Mouse (Mus musculus) forebrain, embryonic 16.5 days (tissue): ENCODE results near the gene Vmn1r207-ps. TPM values are rescaled to one million over a fixed set of nuclear protein-coding genes. Genes with fewer than 3 reads are reported as not detected.
"Not testable (repeated sequence)": the region's sequence is repeated elsewhere in the genome, so short reads cannot be mapped to it uniquely, and the experiment has no call there.

ENCODE experiments used
- ATAC-seq: fragments of 200-750 bp; cut with Nextera tagmentation; 2 replicates; pipeline ENCODE4 v1.8.0; 2017; ENCODE audit warnings: mild to moderate bottlenecking, moderate library complexity
- H3K27ac ChIP-seq: fragments of 300-500 bp; sonication (generic); 2 replicates; pipeline ENCODE4 v1.5.1; 2014; ENCODE audit warnings: low read length, control low read depth
- H3K27me3 ChIP-seq: fragments of 300-500 bp; sonication (generic); replicated peaks from 2 replicates; pipeline ENCODE4 v1.6.1; 2014; ENCODE audit warnings: low read length; ENCODE audit not compliant: control insufficient read depth, insufficient read depth
- H3K36me3 ChIP-seq: fragments of 300-500 bp; sonication (generic); 2 replicates; pipeline ENCODE4 v1.6.1; 2014; ENCODE audit not compliant: control insufficient read depth, insufficient read depth
- H3K4me1 ChIP-seq: fragments of 300-500 bp; sonication (generic); replicated peaks from 2 replicates; pipeline ENCODE4 v1.6.1; 2014; ENCODE audit warnings: low read length; ENCODE audit not compliant: control insufficient read depth, insufficient read depth
- H3K4me2 ChIP-seq: fragments of 300-500 bp; sonication (generic); 2 replicates; pipeline ENCODE4 v1.6.1; 2014; ENCODE audit warnings: mild to moderate bottlenecking, low read length, control low read depth
- H3K4me3 ChIP-seq: fragments of 300-500 bp; sonication (generic); replicated peaks from 2 replicates; pipeline ENCODE4 v1.5.1; 2014; ENCODE audit warnings: mild to moderate bottlenecking, low read length, control low read depth
- H3K9ac ChIP-seq: fragments of 300-500 bp; sonication (generic); replicated peaks from 2 replicates; pipeline ENCODE4 v1.6.1; 2014; ENCODE audit warnings: low read depth, low read length, control low read depth
- H3K9me3 ChIP-seq: fragments of 300-500 bp; sonication (generic); 2 replicates; pipeline ENCODE4 v1.6.1; 2016; ENCODE audit warnings: low read length; ENCODE audit not compliant: control insufficient read depth
- WGBS: fragments of 180-500 bp; shearing (Covaris S2); extraction: QIAGEN DNeasy Blood & Tissue Kit; methylation state at CpG from one replicate; pipeline ENCODE4 v1.1.7; 2014; 5-methylcytosine and 5-hydroxymethylcytosine counted together
- polyA plus RNA-seq: library from polyadenylated mRNA; unstranded; fragments of >200 nt; fragmentation: Nextera tagmentation; extraction: Ambion mirVana; gene quantifications from 2 replicates; pipeline ENCODE4 v1.2.1, GENCODE M21; 2015

Vmn1r207-ps gene
- polyA plus RNA-seq: not detected in 2 replicates

DNA sequence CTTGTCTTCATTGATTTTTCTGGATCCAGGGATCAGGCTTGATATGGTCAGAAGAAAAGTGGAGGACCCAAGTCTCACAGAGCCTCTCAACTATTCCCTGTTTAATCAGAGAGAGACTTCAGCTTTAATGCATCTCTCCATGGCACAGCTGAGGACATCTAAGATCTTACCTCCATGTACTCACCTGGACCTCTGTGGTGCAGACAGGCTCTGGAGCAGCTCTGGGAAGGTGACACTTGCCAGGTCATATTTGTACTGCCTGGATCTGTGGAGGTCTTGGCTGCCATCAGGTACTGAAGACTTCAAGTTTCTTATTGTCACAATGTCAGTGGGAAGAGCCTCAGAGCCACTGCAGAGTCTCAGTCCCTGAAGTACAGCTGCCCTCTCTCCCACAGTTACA lies at the start of gene Vmn1r207-ps:
Vmn1r207-ps (minus strand) TSS at position 101 of the 400 bp plus-strand sequence.
- H3K4me3 ChIP-seq, H3K9ac ChIP-seq, H3K4me1 ChIP-seq, H3K9me3 ChIP-seq, H3K27me3 ChIP-seq, H3K36me3 ChIP-seq, H3K4me2 ChIP-seq, H3K27ac ChIP-seq, ATAC-seq: not testable (repeated sequence)

DNA sequence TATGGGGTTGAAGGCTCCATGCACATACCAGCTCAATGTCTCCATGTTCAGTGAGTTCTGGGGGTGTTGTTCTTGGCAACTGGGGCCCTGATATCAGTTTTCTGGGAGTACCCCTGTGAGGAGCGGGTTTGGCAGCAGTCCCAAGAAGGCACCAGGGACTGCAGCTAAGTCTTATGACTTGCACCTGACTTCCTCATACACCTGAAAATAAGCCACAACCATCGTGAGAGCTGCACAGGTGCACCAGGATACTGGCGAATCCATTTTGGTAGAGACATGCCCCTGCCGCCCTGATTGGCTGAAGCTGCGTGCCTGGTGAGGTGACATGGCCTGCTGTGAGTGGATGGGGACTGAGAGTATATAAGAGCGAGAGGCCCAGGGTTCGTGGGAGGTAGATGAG lies 47.9 kb upstream of the Vmn1r207-ps start, which contains the start of gene Vmn1r208:
Vmn1r208 (minus strand) TSS at position 101 of the 400 bp plus-strand sequence.
- H3K4me3 ChIP-seq, H3K9ac ChIP-seq, H3K4me1 ChIP-seq, H3K4me2 ChIP-seq, ATAC-seq, H3K27me3 ChIP-seq, H3K9me3 ChIP-seq, H3K27ac ChIP-seq, H3K36me3 ChIP-seq: not testable (repeated sequence)
- WGBS: no CpG with 5 or more reads among the region's 7 CpGs

DNA sequence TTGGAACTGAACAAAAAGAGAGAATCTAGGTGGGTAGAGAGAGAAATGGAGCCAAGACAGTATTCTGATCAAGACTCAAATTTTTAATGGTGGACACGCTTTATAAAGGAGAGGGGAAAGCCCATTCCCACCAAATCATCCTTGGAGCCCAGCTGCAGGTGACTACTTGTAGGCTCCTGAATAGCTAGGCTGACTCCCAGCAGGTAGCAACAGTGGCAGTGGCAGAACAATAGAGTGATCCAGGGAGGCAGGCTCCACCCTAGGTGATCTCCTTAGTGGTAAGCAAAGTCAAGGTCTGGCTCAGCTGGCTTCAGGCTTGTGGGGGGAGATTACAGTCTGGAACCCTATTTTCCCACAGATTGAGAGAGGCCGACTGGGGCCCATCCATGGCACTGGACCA lies 42.2 kb upstream of the Vmn1r207-ps start:
- H3K9me3 ChIP-seq, H3K4me1 ChIP-seq, H3K9ac ChIP-seq, H3K4me2 ChIP-seq, ATAC-seq, H3K27me3 ChIP-seq, H3K4me3 ChIP-seq, H3K36me3 ChIP-seq, H3K27ac ChIP-seq: not testable (repeated sequence)
- WGBS: 100% methylated on average over 1 of the region's 2 CpGs

DNA sequence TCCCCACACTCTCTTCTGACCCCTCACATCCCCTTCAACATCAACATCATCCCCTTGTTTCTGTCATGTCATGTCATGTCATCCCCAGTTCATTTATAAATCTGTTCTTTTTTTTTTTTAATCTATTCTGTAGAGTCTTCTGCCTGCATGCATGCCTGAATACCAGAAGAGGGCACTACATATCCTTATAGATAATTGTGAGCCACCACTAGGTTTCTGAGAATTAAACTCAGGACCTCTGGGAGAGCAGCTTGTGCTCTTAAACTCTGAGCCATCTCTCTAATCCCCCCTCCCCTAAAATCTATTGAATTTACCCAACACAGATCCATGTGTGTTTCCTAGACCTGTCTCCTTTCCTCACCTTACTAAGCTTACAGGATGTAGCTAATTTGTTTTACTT lies 18.1 kb upstream of the Vmn1r207-ps start:
- Histone ChIP-seq H3K27me3 (no peaks in the 10 kb centered on the region), H3K27ac (no peak overlapping the region), H3K36me3 (no peaks in the 10 kb centered on the region)

DNA sequence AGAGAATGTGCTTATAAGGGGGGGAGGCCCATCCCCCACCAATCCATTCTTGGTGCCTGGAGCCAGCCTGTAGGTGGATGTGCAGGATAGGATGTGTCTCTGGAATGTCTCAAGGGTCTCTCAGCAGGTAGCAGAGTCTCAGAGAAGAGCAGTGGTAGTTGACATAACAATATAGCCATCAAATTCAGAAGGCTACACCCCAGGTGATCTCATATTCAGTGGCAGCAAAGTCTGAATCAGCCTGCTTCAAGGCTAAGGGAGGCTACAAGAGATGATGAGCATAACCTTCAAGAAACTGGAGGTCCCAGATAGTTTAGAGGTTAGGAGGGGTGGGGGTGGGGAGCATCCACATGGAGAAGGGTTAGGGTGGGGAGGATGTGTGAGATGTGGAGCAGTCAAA lies 22.5 kb downstream of the Vmn1r207-ps start:
- not testable (repeated sequence) for ATAC-seq, H3K27me3 ChIP-seq, H3K27ac ChIP-seq, H3K9ac ChIP-seq, H3K9me3 ChIP-seq, H3K36me3 ChIP-seq, H3K4me2 ChIP-seq, H3K4me3 ChIP-seq, H3K4me1 ChIP-seq

More for the DNA sequence above, 18.1 kb upstream of the Vmn1r207-ps start:
- Histone ChIP-seq H3K4me3 (no peak overlapping the region), H3K4me1 (no peaks in the 10 kb centered on the region), H3K9me3 (no peaks in the 10 kb centered on the region), H3K4me2 (no peak overlapping the region), H3K9ac (no peak overlapping the region)
- ATAC-seq: no peak

DNA sequence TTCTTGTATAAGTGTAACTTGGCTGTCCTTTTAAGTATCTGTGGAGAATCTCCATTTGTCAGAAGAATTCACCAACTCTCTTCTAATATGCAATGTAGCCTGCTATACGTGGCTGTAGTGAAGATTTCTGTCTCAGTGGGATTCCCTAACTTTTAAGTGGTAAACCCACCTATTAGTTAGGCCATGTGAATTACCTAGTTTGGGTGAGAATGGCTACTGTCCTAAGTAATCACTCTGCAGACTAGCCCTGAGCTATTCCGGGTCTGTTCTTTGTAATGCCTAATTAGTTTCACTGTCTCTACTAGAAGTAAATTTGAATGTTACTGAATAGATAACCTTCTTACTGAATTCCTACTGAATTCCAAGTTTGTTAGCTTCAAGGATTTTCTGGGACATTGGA lies 26.5 kb downstream of the Vmn1r207-ps start:
- H3K9me3 ChIP-seq, ATAC-seq, H3K4me2 ChIP-seq, H3K27me3 ChIP-seq, H3K4me3 ChIP-seq, H3K36me3 ChIP-seq, H3K27ac ChIP-seq, H3K4me1 ChIP-seq, H3K9ac ChIP-seq: not testable (repeated sequence)
- 34% methylated on average over 2 of the region's 2 CpGs for WGBS

Other genes starting within 250 kb of the Vmn1r207-ps start
- gene Vmn1r202, start 224.2 kb downstream of the Vmn1r207-ps start, polyA plus RNA-seq: not detected in 2 replicates
- gene Vmn1r203, start 211.5 kb downstream of the Vmn1r207-ps start, polyA plus RNA-seq: not detected in 2 replicates
- not detected in 2 replicates for gene Vmn1r204, start 176.4 kb downstream of the Vmn1r207-ps start, polyA plus RNA-seq
- not detected in 2 replicates for gene Vmn1r205, start 136.6 kb downstream of the Vmn1r207-ps start, polyA plus RNA-seq
- gene Vmn1r206, start 105.4 kb downstream of the Vmn1r207-ps start, polyA plus RNA-seq: not detected in 2 replicates
- gene Vmn1r208, start 47.8 kb upstream of the Vmn1r207-ps start, polyA plus RNA-seq: not detected in 2 replicates
- not detected in 2 replicates for gene Vmn1r209, start 80.1 kb upstream of the Vmn1r207-ps start, polyA plus RNA-seq
- not detected in 2 replicates for gene Vmn1r210, start 101.7 kb upstream of the Vmn1r207-ps start, polyA plus RNA-seq
- gene Vmn1r211, start 127.9 kb upstream of the Vmn1r207-ps start, polyA plus RNA-seq: not detected in 2 replicates
- gene Vmn1r212, start 154.6 kb upstream of the Vmn1r207-ps start, polyA plus RNA-seq: not detected in 2 replicates